Mouse (Mus musculus): ENCODE measurements around the gene Dyx1c1.

- TF ChIP-seq CTCF (IDR thresholded peaks at IDR 0.05; ENCODE audit: borderline replicate concordance, control insufficient read depth, extremely low read depth, insufficient read depth, low read length, poor library complexity) (no peak), POLR2A (IDR thresholded peaks at IDR 0.05; ENCODE audit: control insufficient read depth, extremely low read depth, insufficient read depth, low read length, poor library complexity) (no peak)
These were observed 3.8 kb upstream of the Dyx1c1 start for GRCm38 (mm10) chr9:72954746-72955145.
